Mouse (Mus musculus): Measurements from ENCODE around the gene Emc7. TPM values are rescaled to one million over a fixed set of nuclear protein-coding genes. Genes with fewer than 3 reads are reported as not detected.
A peak's percentile ranks its signal among the peaks of the same experiment; 100 is the strongest.

The Emc7 gene
- total RNA-seq, 2 experiments from 2014 or later: 15.5 to 16.8 TPM

- intact Hi-C loops (cut with DNase I): no loop called here
- DNase-seq: no peak
Observed at GRCm38 (mm10) chr2:112472076-112472475, 17.3 kb downstream of the Emc7 start.

- intact Hi-C loops (cut with DNase I): no loop called here
- no peak for DNase-seq
Observed at GRCm38 (mm10) chr2:112474997-112475724, 20.4 kb downstream of the Emc7 start.

GRCm38 (mm10) chr2:112476554-112476953 is 21.8 kb downstream of the Emc7 start:
- intact Hi-C loops (cut with DNase I): no loop called here
- DNase-seq: no peak

- no peak for DNase-seq
- intact Hi-C loops (cut with DNase I): loop anchor here (1.0 to 2.0 kb wide), 4 partner anchors 24 to 284 kb away; partner anchors contain the start of genes Katnbl1 and Lpcat4
Observed at GRCm38 (mm10) chr2:112480669-112481068, 25.9 kb downstream of the Emc7 start, which contains the start of gene Chrm5. Gene Chrm5 (minus strand): TSS chr2:112480769.

- DNase-seq: peak in 1 of 2 experiments; percentile 48
- intact Hi-C loops (cut with DNase I): loop anchor here (1.0 to 2.0 kb wide), 4 partner anchors 25 to 285 kb away; partner anchors contain the start of genes Katnbl1 and Lpcat4
Observed at GRCm38 (mm10) chr2:112481564-112481963, 26.8 kb downstream of the Emc7 start.

GRCm38 (mm10) chr2:112482533-112483333 is 27.9 kb downstream of the Emc7 start:
- no peak for DNase-seq
- intact Hi-C loops (cut with DNase I): no loop called here

- intact Hi-C loops (cut with DNase I): no loop called here
- peak in 1 of 2 experiments; percentile 21 for DNase-seq
Observed at GRCm38 (mm10) chr2:112483334-112483651, 28.5 kb downstream of the Emc7 start.

- intact Hi-C loops (cut with DNase I): no loop called here
- peak; percentile 57 to 63 for DNase-seq
Observed at GRCm38 (mm10) chr2:112484886-112485285, 30.1 kb downstream of the Emc7 start.

GRCm38 (mm10) chr2:112490483-112491196 is 35.8 kb downstream of the Emc7 start:
- DNase-seq: no peak
- intact Hi-C loops (cut with DNase I): loop anchor here (5.0 kb wide), 2 partner anchors 33 to 228 kb away; partner anchors contain the start of gene Nop10

GRCm38 (mm10) chr2:112491629-112492028 is 36.8 kb downstream of the Emc7 start:
- intact Hi-C loops (cut with DNase I): loop anchor here (5.0 kb wide), 2 partner anchors 34 to 229 kb away; partner anchors contain the start of gene Nop10
- no peak for DNase-seq

GRCm38 (mm10) chr2:112492431-112492855 is 37.6 kb downstream of the Emc7 start:
- peak in 1 of 2 experiments; percentile 54 for DNase-seq
- intact Hi-C loops (cut with DNase I): loop anchor here (5.0 kb wide), 2 partner anchors 35 to 230 kb away; partner anchors contain the start of gene Nop10

GRCm38 (mm10) chr2:112492856-112493538 is 38.2 kb downstream of the Emc7 start, which contains the start of gene Aven:
Gene Aven (plus strand): TSS chr2:112492964.
- peak; percentile 87 to 92 for DNase-seq
- intact Hi-C loops (cut with DNase I): loop anchor here (5.0 kb wide), 2 partner anchors 36 to 231 kb away; partner anchors contain the start of gene Nop10

- DNase-seq: no peak
- intact Hi-C loops (cut with DNase I): loop anchor here (5.0 kb wide), 2 partner anchors 36 to 231 kb away; partner anchors contain the start of gene Nop10
Observed at GRCm38 (mm10) chr2:112493539-112494260, 38.9 kb downstream of the Emc7 start.

GRCm38 (mm10) chr2:112497851-112498250 is 43.1 kb downstream of the Emc7 start:
- intact Hi-C loops (cut with DNase I): no loop called here
- no peak for DNase-seq

- intact Hi-C loops (cut with DNase I): loop anchor here (1.0 to 5.0 kb wide), 4 partner anchors 111 to 802 kb away; no protein-coding TSS in a partner anchor
- DNase-seq: peak; percentile 86 to 87
Observed at GRCm38 (mm10) chr2:112501209-112501608, 46.4 kb downstream of the Emc7 start.

GRCm38 (mm10) chr2:112503978-112504377 is 49.2 kb downstream of the Emc7 start:
- no peak for DNase-seq
- intact Hi-C loops (cut with DNase I): loop anchor here (2.0 to 5.0 kb wide), 2 partner anchors 33 to 728 kb away; no protein-coding TSS in a partner anchor

GRCm38 (mm10) chr2:112506841-112507435 is 52.1 kb downstream of the Emc7 start:
- no peak for DNase-seq
- intact Hi-C loops (cut with DNase I): no loop called here

- no peak for DNase-seq
- intact Hi-C loops (cut with DNase I): no loop called here
Observed at GRCm38 (mm10) chr2:112507444-112507843, 52.6 kb downstream of the Emc7 start.

- intact Hi-C loops (cut with DNase I): no loop called here
- DNase-seq: no peak
Observed at GRCm38 (mm10) chr2:112510140-112510539, 55.3 kb downstream of the Emc7 start.

Data from heart, postnatal 10 days (tissue).